Mouse (Mus musculus): ENCODE results near the gene Npcd.

DNA sequence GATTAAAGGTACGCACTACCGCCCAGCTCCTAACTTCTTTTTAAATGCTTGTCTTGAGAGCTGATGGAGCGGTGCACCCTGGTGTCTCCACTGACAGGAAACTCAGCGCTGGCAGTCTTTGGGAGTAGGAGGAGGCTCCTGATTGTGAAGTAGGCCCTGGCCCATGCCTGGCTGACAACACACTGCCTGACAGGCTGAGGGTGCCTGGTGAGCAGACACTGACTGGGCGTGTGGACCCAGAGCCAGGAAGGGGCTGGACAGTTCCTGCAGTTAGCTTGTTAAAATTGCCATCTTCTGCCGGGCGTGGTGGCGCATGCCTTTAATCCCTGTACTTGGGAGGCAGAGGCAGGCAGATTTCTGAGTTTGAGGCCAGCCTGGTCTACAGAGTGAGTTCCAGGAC lies 83.8 kb downstream of the Npcd start:
- TF ChIP-seq CTCF (IDR thresholded peaks at IDR 0.05; ENCODE audit: insufficient read depth, low read depth, low read length), result no peak
- TF ChIP-seq POLR2A (IDR thresholded peaks at IDR 0.05; ENCODE audit: insufficient read depth, low read depth, low read length), result no peak

All from olfactory bulb, adult 2 months (tissue).